ENCODE assay signal across 8 mouse cellular contexts in genomic region chr5:143375242-143375641, GRCm38 (mm10). TPM values are rescaled to one million over a fixed set of nuclear protein-coding genes. Genes with fewer than 3 reads are reported as not detected.
A peak's percentile ranks its signal among the peaks of the same experiment; 100 is the strongest.
DNase-seq lines count a peak whose midpoint lies in the region; ATAC-seq lines count a peak whose summit lies in the region.

No protein-coding gene starts in this region.

- H3K4me2 ChIP-seq in forebrain, embryonic 14.5 days (ENCODE audit: low read length): peak overlapping the region; percentile 35

- no peak overlapping the region for H3K27ac ChIP-seq in forebrain, embryonic 14.5 days (ENCODE audit: low read depth, low read length)
- no peak overlapping the region for H3K27ac ChIP-seq in hindbrain, embryonic 10.5 days

- H3K9ac ChIP-seq in forebrain, embryonic 14.5 days (ENCODE audit: low read length): no peak overlapping the region

- DNase-seq in Muller cell, postnatal 12 days (ENCODE audit: inconsistent ontology term): peak; percentile 56
- DNase-seq in c-Kit-positive CD71-positive TER-119-positive erythroid progenitor cells, embryonic 14.5 days (ENCODE audit: low spot score): peak; percentile 37
- DNase-seq in forebrain, embryonic 14.5 days (ENCODE audit: low spot score): peak; percentile 55
- DNase-seq in hindbrain, embryonic 10.5 days (ENCODE audit: low spot score): peak; percentile 80
- DNase-seq in layer of hippocampus, postnatal 25 days (ENCODE audit: extremely low spot score in 1 of 2, low spot score in 1 of 2): peak; percentile 55 to 85
- peak; percentile 70 for DNase-seq in lung, postnatal 36 days
- DNase-seq in right cerebral cortex, postnatal 14 days: peak; percentile 68
- DNase-seq in yolk sac, embryonic 10.5 days (ENCODE audit: low spot score): peak; percentile 40

- whole genome bisulfite sequencing in forebrain, embryonic 14.5 days: 7% methylated on average over 20 of the region's 21 CpGs
- 11% methylated on average over 21 of the region's 21 CpGs for WGBS in hindbrain, embryonic 10.5 days

- H3K4me3 ChIP-seq in forebrain, embryonic 14.5 days (ENCODE audit: low read depth, low read length): no peak overlapping the region
- peak overlapping the region; percentile 35; the same call in 1 of the 2 replicates for H3K4me3 ChIP-seq in hindbrain, embryonic 10.5 days

- H3K4me1 ChIP-seq in forebrain, embryonic 14.5 days (ENCODE audit: control insufficient read depth, insufficient read depth, low read length): no peaks in the 10 kb centered on the region
- H3K4me1 ChIP-seq in hindbrain, embryonic 10.5 days (replicated peaks): peaks cover 13% of the 10 kb centered on the region

- ATAC-seq in forebrain, embryonic 14.5 days: no peak

- 0 out of 2 replicates have a peak, but pooled peaks cover 2% of the 10 kb centered on the region for H3K9me3 ChIP-seq in forebrain, embryonic 14.5 days (replicated peaks; ENCODE audit: control insufficient read depth, low read length)
- peaks cover 4% of the 10 kb centered on the region; the same call in 1 of the 2 replicates for H3K9me3 ChIP-seq in hindbrain, embryonic 10.5 days

- H3K27me3 ChIP-seq in forebrain, embryonic 14.5 days (replicated peaks; ENCODE audit: control insufficient read depth, insufficient read depth, low read length): peaks cover 45% of the 10 kb centered on the region
- peaks cover 61% of the 10 kb centered on the region for H3K27me3 ChIP-seq in hindbrain, embryonic 10.5 days (ENCODE audit: insufficient read depth, poor library complexity, severe bottlenecking)

- H3K36me3 ChIP-seq in forebrain, embryonic 14.5 days (ENCODE audit: control insufficient read depth, insufficient read depth, low read length): no peaks in the 10 kb centered on the region
- no peaks in the 10 kb centered on the region for H3K36me3 ChIP-seq in hindbrain, embryonic 10.5 days

RNA-seq across cellular contexts. Expression of gene Grid2ip, which starts 18.1 kb away (rescaled TPM):
- polyA plus RNA-seq in forebrain, embryonic 14.5 days (2014; fragmentation: Nextera tagmentation; extraction: Ambion mirVana): 0.18 and 0.77 TPM in 2 replicates
- polyA plus RNA-seq in hindbrain, embryonic 10.5 days (2016; fragmentation: Nextera tagmentation; extraction: Ambion mirVana): 0.07 and 0.18 TPM in 2 replicates
- total RNA-seq in layer of hippocampus, postnatal 25 days (2021): 1 to 10 TPM; 1.1 to 1.4 TPM

RNA-seq across cellular contexts. Expression of gene Kdelr2, which starts 28.4 kb away (rescaled TPM):
- polyA plus RNA-seq in forebrain, embryonic 14.5 days (2014; fragmentation: Nextera tagmentation; extraction: Ambion mirVana): 137 and 144 TPM in 2 replicates
- polyA plus RNA-seq in hindbrain, embryonic 10.5 days (2016; fragmentation: Nextera tagmentation; extraction: Ambion mirVana): 179 and 188 TPM in 2 replicates
- 10 to 100 TPM; 34.6 to 39.0 TPM for total RNA-seq in layer of hippocampus, postnatal 25 days (2021)

RNA-seq across cellular contexts. Expression of gene Zdhhc4, which starts 46.2 kb away (rescaled TPM):
- 68.3 and 71.5 TPM in 2 replicates for polyA plus RNA-seq in forebrain, embryonic 14.5 days (2014; fragmentation: Nextera tagmentation; extraction: Ambion mirVana)
- polyA plus RNA-seq in hindbrain, embryonic 10.5 days (2016; fragmentation: Nextera tagmentation; extraction: Ambion mirVana): 75.7 and 85.7 TPM in 2 replicates
- total RNA-seq in layer of hippocampus, postnatal 25 days (2021): 10 to 100 TPM; 41.8 to 49.9 TPM
